Mouse (Mus musculus): ENCODE measurements around the gene Nufip1.

DNA sequence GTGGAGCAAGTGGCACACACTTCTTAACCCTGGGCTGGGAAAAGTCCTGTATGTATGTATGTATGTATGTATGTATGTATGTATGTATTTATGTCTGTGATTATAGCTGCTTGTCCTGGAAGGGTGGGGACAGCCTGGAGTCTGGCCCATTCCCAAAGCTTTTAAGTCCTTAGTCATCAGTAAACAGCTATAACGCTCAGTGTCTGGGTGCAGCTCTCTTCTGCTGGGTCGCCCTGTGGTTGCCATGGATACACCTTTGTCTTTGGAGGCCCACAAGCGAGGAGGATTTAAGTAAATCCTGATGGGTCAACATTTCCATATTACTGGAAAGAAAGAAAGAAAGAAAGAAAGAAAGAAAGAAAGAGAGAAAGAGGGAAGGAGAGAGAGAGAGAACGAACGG lies 65.1 kb downstream of the Nufip1 start:
- TF ChIP-seq POLR2A (IDR thresholded peaks at IDR 0.05; ENCODE audit: borderline replicate concordance, extremely low read depth, low read depth, low read length) (no peak), CTCF (IDR thresholded peaks at IDR 0.05; ENCODE audit: insufficient read depth, low read length) (no peak)
